Mouse (Mus musculus) splenic B cell, adult 2 months (primary cell): ENCODE measurements around the gene Trim50.

Source experiments
- DNase-seq: peaks from one replicate; pipeline ENCODE4 v3.0.0-alpha.2; 2011; ENCODE audit warnings: low read depth, low spot score
- H3K27me3 ChIP-seq: 2 replicates; pipeline ENCODE4 v1.6.1; 2012; ENCODE audit warnings: mild to moderate bottlenecking, low read length, moderate library complexity, mixed read lengths; ENCODE audit not compliant: control insufficient read depth, poor library complexity, insufficient read depth, severe bottlenecking
- H3K36me3 ChIP-seq: 2 replicates; pipeline ENCODE4 v1.6.1; 2012; ENCODE audit warnings: mild to moderate bottlenecking, low read length, moderate library complexity, mixed read lengths; ENCODE audit not compliant: control insufficient read depth, poor library complexity, insufficient read depth, severe bottlenecking

Trim50 gene

DNA sequence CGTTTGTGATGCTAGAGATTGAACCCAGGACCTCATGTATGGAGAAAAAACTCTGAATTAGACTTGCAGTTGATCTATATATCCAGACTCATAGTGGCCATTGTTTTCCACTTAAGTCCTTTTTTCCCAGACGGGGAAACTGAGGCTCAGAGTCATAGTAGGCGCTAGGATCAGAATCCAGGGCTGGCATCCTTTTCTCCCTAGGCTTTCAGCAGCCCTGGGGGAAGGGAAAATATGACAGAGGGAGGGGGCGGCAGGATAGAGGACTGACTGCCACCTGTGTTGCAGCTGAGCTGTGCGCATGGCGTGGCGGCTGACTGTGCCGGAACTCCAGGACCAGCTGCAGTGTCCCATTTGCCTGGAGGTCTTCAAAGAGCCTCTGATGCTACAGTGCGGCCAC is at the start of gene Trim50:
Trim50 (plus strand) TSS at position 301 of the 400 bp plus-strand sequence.
- no peaks in the 10 kb centered on the region for H3K36me3 ChIP-seq
- H3K27me3 ChIP-seq = no peaks in the 10 kb centered on the region
- DNase-seq = no peak

DNA sequence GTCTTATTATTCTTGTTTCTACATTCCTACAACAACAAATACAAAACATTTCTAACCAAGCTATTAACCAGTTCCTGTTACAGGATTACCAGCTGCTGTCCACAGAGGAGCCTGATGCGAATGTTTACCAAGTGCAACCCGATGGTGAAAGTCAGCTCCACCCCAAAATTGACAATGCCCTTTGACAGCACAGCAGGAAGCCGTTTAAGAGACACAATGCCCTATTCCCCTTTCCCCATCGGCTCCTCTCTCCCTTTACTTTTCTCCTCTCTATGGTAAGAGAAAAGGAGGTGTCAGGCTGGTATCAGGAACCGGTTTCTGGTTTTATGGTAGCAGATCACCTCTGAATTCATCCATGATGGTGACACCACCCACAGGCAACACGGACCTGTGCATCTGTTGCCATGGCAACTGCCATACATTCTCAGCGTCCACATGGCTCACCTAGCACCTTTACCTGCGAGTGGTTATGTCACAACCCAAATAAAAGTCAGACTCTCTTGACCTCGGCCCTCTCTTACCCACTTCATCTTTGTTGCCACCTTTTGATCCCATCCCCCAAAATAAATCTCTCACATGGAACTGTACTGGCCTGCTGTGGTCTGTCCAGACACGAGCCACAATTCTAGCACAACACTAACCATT is 46.7 kb upstream of the Trim50 start:
- DNase-seq = no peak
- H3K36me3 ChIP-seq = no peaks in the 10 kb centered on the region
- H3K27me3 ChIP-seq = no peaks in the 10 kb centered on the region

DNA sequence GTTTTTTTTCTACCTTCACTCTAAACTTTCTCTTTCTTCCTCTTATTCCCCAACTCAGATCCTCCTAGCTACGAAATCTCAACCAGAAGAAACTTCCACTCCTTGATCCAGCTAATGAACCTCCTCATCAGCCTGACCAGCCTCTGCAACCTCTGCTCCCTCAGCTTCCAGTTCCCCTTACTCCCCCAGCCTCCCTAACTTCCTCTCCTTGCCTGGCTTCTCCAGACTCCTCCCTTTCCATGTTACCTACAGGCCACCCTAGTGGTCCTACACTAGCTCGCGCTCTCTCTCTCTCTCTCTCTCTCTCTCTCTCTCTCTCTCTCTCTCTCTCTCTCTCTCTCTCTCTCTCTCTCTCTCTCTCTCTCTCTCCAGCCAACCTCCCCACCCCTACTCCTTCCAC is 36.9 kb upstream of the Trim50 start:
- H3K36me3 ChIP-seq = no peaks in the 10 kb centered on the region
- H3K27me3 ChIP-seq = no peaks in the 10 kb centered on the region; the same call in 1 of the 2 replicates
- DNase-seq = no peak

DNA sequence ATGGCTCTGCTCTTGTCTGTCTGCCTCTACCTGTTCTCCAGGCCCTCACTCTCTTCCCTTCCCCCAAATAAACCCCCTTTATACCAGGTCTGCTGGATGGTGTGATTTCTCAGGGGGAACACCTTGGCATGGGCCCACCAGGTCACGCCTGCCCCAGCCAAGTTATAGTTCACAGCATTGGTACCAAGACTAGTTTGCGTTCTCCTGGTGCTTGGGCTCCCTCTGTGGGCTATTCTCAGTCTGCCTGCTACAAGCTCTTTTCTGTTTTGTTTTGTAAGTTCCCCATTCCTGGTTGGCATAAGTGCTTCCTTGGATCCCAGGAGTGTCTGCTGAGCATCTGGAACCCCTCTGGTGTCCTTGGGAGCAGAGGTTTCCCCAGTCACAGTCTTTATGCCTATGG is 33.2 kb upstream of the Trim50 start:
- DNase-seq = no peak
- H3K27me3 ChIP-seq = no peaks in the 10 kb centered on the region; the same call in 1 of the 2 replicates
- no peaks in the 10 kb centered on the region for H3K36me3 ChIP-seq

DNA sequence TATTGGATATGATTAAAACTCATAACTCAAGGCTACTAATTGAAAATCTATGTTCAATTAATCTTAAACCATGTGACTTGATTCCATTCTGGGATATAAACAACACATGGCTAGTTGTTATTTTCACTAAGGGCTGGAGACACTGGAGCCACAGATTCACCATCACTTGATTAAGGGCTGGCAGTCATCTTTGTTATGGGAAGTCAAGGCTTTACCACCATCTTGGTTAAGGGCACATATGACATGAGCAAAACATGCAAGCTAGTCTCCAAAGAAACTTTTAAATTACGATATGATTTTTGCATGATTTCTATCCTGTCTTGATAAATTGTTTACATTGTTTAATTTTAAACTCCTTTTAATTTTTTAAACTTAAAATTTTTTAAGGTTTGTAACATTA is 30.9 kb upstream of the Trim50 start:
- H3K36me3 ChIP-seq = no peaks in the 10 kb centered on the region

DNA sequence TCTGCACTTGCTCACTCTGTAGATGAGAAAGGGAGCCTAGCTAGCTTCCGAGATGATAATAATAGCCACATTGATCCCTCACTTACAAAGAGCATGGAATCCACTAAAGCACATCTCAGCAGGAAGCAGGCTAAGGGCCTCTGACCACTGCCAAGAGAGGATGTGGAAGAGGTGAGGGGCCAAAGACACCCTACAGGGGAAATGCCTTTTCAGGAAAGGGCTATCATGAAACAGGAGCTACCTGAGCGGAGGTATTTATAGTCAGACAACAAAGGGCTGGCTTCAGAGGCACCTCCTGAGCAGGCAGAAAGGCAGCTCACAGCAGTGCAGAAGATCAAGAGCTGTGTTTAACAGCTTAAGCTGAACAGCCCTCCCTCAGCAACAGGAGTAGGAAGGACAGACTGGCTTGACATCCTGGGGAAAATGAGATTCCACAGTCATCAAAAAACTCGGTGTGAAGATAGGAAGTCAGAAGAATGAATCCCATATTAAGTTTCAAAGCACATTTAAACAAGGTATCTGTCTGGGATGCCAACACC is 26.9 kb upstream of the Trim50 start:
- Histone ChIP-seq H3K36me3 (no peaks in the 10 kb centered on the region), H3K27me3 (no peaks in the 10 kb centered on the region)
- no peak for DNase-seq

More for the DNA sequence above, 30.9 kb upstream of the Trim50 start:
- no peaks in the 10 kb centered on the region for H3K27me3 ChIP-seq
- no peak for DNase-seq

DNA sequence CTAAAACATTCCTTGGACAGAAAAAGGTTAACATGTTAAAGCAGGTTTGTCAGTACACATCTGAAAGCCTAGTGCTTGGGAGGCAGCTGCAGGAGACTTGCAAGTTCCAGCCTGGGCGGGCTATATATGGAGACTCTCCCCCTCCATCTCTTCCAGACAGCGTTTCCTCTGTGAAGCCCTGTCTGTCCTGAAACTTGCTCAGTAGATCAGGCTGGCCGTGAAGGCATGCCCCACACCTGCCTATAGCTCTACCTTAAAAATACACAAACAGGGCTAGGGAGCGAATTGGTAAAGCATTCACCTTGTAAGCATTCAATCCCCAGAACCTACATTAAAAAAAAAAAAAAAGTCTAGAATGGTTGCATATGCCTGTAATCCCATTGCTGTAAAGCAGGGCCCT is 23.6 kb upstream of the Trim50 start:
- Histone ChIP-seq H3K27me3 (no peaks in the 10 kb centered on the region), H3K36me3 (no peaks in the 10 kb centered on the region)
- DNase-seq = no peak

DNA sequence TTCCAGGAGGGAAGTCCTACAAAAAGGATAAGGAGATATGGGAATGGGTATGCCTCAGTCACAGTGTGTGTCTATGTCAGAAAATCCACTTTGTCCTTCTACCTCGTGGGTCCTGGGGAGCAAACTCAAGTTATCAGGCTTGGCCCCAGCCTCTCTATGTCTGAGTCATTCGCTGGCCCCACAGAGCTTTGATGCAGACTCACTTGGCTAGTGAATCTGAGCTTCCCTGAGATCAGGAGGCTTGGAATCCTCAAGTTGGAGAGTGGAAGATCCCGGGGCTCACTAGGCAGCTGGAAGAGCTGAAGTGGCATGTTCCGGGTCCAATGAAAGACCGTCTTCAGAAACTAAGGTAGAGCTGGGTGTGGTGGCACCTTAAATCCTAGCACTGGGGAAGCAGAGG is 22.9 kb upstream of the Trim50 start:
- no peak for DNase-seq
- H3K27me3 ChIP-seq = no peaks in the 10 kb centered on the region

DNA sequence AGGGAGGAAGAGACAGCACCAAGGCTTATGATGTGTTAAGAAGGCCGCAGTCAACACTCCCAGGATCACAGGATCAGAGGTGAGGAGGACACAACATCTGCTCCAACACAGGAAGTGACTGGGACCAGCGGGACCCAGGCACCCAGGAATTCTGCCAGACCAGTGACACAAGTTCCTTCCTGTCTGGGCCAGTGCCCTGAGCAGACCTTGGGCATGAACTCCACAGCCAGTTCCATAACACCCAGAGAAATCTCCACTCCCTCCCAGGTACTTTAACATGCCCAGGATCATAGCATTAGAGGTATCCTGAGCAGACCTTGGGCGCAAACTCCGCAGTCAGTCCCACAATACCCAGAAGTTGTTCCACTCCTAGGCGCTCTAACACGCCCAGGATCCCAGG is 21.9 kb upstream of the Trim50 start:
- no peak for DNase-seq

More for the DNA sequence above, 22.9 kb upstream of the Trim50 start:
- no peaks in the 10 kb centered on the region for H3K36me3 ChIP-seq

DNA sequence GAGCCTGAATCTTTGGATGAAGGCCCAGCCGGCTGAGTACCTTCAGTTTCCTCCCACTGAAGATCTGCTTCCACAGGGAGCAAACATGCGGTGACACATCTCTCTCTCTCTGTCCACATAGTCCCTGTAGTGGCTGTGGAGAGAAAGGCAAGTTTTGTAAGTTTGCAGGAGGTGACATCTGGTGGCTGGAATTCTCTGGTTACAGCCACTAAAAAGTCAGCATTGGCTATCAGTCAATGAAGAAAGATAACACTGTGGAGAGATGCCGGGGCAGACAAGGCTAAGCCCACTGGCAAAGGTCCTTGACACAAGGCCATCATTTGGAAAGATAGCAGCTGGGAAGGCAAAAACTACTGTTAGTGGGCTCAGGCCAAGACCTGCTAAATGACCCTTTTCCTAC is 15.5 kb upstream of the Trim50 start:
- no peak for DNase-seq
- Histone ChIP-seq H3K27me3 (no peaks in the 10 kb centered on the region), H3K36me3 (no peaks in the 10 kb centered on the region)

More for the DNA sequence above, 21.9 kb upstream of the Trim50 start:
- no peaks in the 10 kb centered on the region for H3K27me3 ChIP-seq
- H3K36me3 ChIP-seq = no peaks in the 10 kb centered on the region

DNA sequence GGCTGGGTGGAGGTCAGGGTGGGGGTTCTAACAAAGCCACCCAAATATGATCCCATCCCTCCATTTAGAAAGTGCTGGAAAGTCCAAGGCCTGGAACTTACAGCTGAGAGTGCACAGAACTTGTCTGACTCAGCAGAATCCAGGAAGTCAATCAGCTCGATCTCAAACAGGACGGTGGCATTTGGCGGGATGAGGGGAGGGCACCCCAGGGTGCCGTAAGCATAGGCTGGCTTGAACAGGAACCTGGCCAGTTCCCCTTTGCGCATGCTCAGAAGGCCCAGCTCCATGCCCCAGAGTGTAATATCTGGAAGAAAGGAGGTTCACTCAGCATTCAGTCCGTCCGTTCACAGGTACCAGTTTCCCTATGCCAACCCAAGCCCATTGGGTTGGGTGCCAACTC is 7.1 kb upstream of the Trim50 start:
- DNase-seq = no peak
- H3K36me3 ChIP-seq = no peaks in the 10 kb centered on the region
- no peaks in the 10 kb centered on the region for H3K27me3 ChIP-seq

DNA sequence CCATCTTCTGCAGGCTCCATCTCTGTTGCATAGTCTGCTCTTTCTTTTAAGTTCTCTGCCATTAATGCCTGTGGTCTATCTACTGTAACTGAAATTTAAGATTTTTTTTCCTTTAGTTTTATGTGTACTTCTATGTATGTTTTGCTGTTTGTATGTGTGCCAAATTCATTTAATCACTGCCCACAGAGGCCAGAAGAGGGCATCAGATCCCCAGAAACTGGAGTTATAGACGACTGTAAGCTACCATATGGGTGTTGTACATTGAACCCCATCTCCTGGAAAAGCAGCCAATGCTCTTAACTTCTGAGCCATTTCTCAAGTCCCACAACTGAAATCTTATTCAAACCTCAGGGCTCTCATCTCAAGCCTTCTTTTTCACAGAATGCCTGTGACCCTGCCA is 6.7 kb upstream of the Trim50 start:
- peak; percentile 13 for DNase-seq

DNA sequence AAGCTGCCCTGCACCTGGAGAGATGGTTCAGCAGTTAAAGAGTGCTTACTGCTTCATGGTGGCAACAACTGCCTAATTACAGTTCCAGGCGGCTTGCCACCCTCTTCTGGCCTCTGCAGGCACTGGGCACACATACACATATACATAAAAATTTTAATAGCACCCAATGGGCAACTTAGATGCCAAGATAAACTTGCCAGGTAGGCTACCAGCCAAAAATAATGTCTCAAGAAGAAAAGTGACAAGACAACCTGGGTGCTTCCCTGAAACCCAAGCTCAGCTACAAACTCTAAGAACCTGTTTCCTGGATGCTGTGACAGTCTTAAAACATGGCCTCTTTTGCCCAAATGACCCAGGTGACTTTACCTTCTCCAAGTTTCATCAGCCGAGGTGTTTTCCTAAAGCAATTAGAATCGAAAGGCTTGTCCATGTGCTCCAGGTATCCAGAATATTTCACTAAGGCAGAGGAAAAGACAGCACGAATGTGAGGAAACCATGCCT is 5.5 kb upstream of the Trim50 start:
- H3K27me3 ChIP-seq = no peaks in the 10 kb centered on the region
- no peaks in the 10 kb centered on the region for H3K36me3 ChIP-seq
- DNase-seq = no peak

More for the DNA sequence above, 6.7 kb upstream of the Trim50 start:
- H3K36me3 ChIP-seq = no peaks in the 10 kb centered on the region
- H3K27me3 ChIP-seq = no peaks in the 10 kb centered on the region

DNA sequence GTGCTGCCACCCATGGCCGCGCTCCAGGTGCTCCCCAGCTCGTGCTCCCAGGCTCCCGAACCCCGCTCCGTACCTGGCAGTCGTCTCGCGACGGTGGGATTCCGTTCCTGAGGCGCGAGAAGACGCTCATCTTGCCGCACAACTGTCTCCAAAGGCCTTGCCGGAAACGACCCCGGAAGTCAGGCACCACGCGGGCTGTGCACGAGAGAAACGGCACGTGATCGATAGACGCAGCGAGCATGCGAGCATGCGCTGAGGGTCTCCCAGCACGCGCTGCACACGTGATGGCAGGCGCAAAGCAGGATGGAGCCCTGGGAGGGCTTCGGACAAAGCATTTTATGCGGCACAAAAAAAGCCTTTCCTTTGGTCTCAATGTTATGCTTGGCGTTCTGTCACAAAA is 3.2 kb upstream of the Trim50 start, which contains the start of gene Fkbp6:
Fkbp6 (minus strand) TSS at position 183 of the 400 bp plus-strand sequence.
- DNase-seq = no peak
- H3K27me3 ChIP-seq = no peaks in the 10 kb centered on the region

DNA sequence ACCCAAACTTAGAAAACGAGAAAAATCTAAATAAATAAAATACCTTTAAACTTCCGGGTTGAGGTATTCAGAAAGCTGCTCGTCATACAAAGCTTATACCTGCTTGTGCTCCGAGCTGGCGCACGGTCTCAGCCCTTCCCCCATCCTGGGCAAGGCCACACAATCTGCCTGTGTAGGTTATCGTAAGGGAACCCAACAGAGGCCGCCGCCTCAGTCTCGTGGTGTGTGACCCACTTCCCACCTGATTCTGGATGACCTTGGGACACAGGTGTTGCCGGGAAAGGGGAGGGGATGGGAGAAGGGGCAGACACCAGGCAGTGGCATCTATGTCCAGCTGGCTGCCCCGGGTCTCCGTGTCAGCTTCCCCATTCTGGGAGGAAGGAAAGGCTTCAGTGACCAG is 1.5 kb upstream of the Trim50 start:
- no peaks in the 10 kb centered on the region for H3K27me3 ChIP-seq
- DNase-seq = no peak
- no peaks in the 10 kb centered on the region for H3K36me3 ChIP-seq

More for the DNA sequence above, 3.2 kb upstream of the Trim50 start, which contains the start of gene Fkbp6:
- no peaks in the 10 kb centered on the region for H3K36me3 ChIP-seq
